Mouse (Mus musculus) MEL (cell line): ENCODE results near the gene Nfe2l2.

Source experiments
- CTCF ChIP-seq, 3 experiments: IDR thresholded peaks in 2 of 3; conservative IDR thresholded peaks in 1 of 3; 2 replicates each; pipeline ENCODE4 v1.5.1; 2011 to 2012; ENCODE audit warnings: low read length in 3 of 3, low read depth in 2 of 3, mild to moderate bottlenecking in 2 of 3, improper control_type of control experiment in 1 of 3, inconsistent platforms in 1 of 3, mixed read lengths in 1 of 3, moderate library complexity in 1 of 3; ENCODE audit not compliant: control insufficient read depth in 1 of 3, insufficient read depth in 1 of 3, poor library complexity in 1 of 3, severe bottlenecking in 1 of 3
- EP300 ChIP-seq, 2 experiments: IDR thresholded peaks; 2 replicates each; pipeline ENCODE4 v1.6.1; 2011; ENCODE audit warnings: improper control_type of control experiment in 2 of 2, low read length in 2 of 2, low read depth in 1 of 2, mild to moderate bottlenecking in 1 of 2
- GATA1 ChIP-seq: IDR thresholded peaks from 2 replicates; pipeline ENCODE4 v1.6.1; 2011; ENCODE audit warnings: low read depth, low read length, improper control_type of control experiment
- POLR2A ChIP-seq, 2 experiments: IDR thresholded peaks; 2 replicates each; pipeline ENCODE4 v1.6.1; 2011 to 2012; ENCODE audit warnings: low read length in 2 of 2, mild to moderate bottlenecking in 2 of 2, control low read depth in 1 of 2, improper control_type of control experiment in 1 of 2, low read depth in 1 of 2, moderate library complexity in 1 of 2; ENCODE audit not compliant: control insufficient read depth in 1 of 2, insufficient read depth in 1 of 2, poor library complexity in 1 of 2
- UBTF ChIP-seq: IDR thresholded peaks from 2 replicates; pipeline ENCODE4 v1.6.1; 2012; ENCODE audit warnings: low read depth, mild to moderate bottlenecking, inconsistent platforms, low read length, improper control_type of control experiment, moderate library complexity, borderline replicate concordance; ENCODE audit not compliant: insufficient read depth
- USF1 ChIP-seq: IDR thresholded peaks from 2 replicates; pipeline ENCODE4 v1.6.1; 2014; ENCODE audit warnings: low read depth, mild to moderate bottlenecking, inconsistent platforms, low read length, improper control_type of control experiment, moderate library complexity

DNA sequence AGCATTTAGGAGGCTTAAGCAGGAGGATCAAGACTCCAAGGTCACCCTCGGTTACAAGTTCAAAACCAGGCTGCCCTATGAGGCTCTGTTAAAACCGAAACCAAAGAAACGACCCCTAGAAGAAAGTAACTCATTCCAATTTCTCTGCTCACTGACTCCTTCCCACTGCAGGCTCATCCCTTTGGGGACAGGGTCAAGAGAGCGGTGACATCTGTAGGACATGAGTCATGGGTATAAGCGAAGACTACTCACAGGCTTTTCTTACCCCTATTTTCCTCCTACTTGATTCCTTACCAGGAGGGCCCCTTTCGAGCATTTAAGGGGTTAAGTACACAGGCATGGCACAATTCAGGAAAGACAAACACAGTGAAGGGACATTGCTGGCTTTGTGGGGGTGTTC, 60.5 kb downstream of the Nfe2l2 start:
- TF ChIP-seq POLR2A (IDR thresholded peaks at IDR 0.05; ENCODE audit: control insufficient read depth in 1 of 2, insufficient read depth in 1 of 2, low read depth in 1 of 2, low read length in 2 of 2, poor library complexity in 1 of 2) (no peak), CTCF (IDR thresholded peaks at IDR 0.05 in 2 of 3, conservative IDR thresholded peaks at IDR 0.05 in 1 of 3; ENCODE audit: control insufficient read depth in 1 of 3, insufficient read depth in 1 of 3, low read depth in 2 of 3, low read length in 3 of 3, poor library complexity in 1 of 3, severe bottlenecking in 1 of 3) (no peak), UBTF (no peak), EP300 (IDR thresholded peaks at IDR 0.05; ENCODE audit: low read depth in 1 of 2, low read length in 2 of 2) (no peak), USF1 (no peak), GATA1 (no peak)
